Mouse (Mus musculus) heart, postnatal 0 days (tissue): ENCODE measurements around the gene Ccdc85c.

Source experiments
- CTCF ChIP-seq: IDR thresholded peaks from 2 replicates; pipeline ENCODE4 v1.5.1; 2016; ENCODE audit warnings: antibody characterized with exemption, control low read depth, low read depth
- EP300 ChIP-seq: IDR thresholded peaks from 2 replicates; pipeline ENCODE4 v1.6.1; 2016; ENCODE audit warnings: antibody characterized with exemption, low read depth

GRCm38 (mm10) chr12:108171336-108171735 is 103.9 kb downstream of the Ccdc85c start:
- TF ChIP-seq EP300 (no peak), CTCF (no peak)
